Mouse (Mus musculus) CD4-positive naive resting alpha-beta T cell, adult 57 days (primary cell): ENCODE measurements around the gene Rpl10-ps3. TPM values are rescaled to one million over a fixed set of nuclear protein-coding genes. Genes with fewer than 3 reads are reported as not detected.

ENCODE experiments used
- total RNA-seq: library from RNA; stranded (reverse); gene quantifications from one replicate; pipeline ENCODE4 v1.2.4, GENCODE M21; 2023

Gene Rpl10-ps3
- 1,972 TPM for total RNA-seq

GRCm38 (mm10) chr9:50344868-50345267, at the start of gene Rpl10-ps3:
Gene Rpl10-ps3 (minus strand): TSS chr9:50344968.

Other genes starting within 250 kb of the Rpl10-ps3 start
- gene Plet1, start 149.6 kb upstream of the Rpl10-ps3 start, total RNA-seq, result not detected
- 49.0 TPM for gene Pts, start 183.8 kb upstream of the Rpl10-ps3 start, total RNA-seq
- 1.5 TPM for gene Il18, start 209.9 kb upstream of the Rpl10-ps3 start, total RNA-seq
- 0.44 TPM for gene Bco2, start 210.2 kb upstream of the Rpl10-ps3 start, total RNA-seq
- not detected for gene Tex12, start 216.4 kb upstream of the Rpl10-ps3 start, total RNA-seq